Mouse (Mus musculus): Measurements from ENCODE around the gene Sf3a3. TPM values are rescaled to one million over a fixed set of nuclear protein-coding genes. Genes with fewer than 3 reads are reported as not detected.

The Sf3a3 gene
- polyA plus RNA-seq, 1 experiment from 2014 or later, result 109 TPM

DNA sequence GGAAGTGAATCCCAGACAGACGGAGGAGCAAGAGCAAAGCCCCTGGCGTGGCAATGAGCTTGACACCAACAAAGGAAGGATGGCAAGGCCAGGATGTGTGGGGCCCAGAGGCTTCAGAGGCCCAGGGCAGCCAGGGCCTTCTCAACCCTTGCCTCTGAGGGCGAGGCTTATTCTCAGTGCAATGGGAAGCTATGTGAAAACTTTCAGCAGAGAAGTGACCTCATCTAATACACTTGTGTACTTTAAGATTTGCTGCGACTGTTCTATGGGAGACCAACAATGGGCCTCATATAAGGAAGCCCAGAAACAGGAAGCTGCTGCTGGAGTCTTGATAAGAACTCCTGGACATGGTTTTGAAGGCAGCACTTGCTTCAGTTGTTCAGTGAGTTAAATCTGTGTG, 57.5 kb downstream of the Sf3a3 start:
- no peaks in the 10 kb centered on the region for H3K36me3 ChIP-seq (ENCODE audit: control insufficient read depth, insufficient read depth, low read length)
- peak overlapping the region; percentile 66 for H3K27ac ChIP-seq (ENCODE audit: low read depth, low read length)
- H3K4me3 ChIP-seq (ENCODE audit: low read depth, low read length), result no peak overlapping the region
- no peaks in the 10 kb centered on the region for H3K9me3 ChIP-seq (replicated peaks; ENCODE audit: control insufficient read depth, low read length)
- no peak overlapping the region for H3K4me2 ChIP-seq
- peaks cover 9% of the 10 kb centered on the region for H3K4me1 ChIP-seq (ENCODE audit: control insufficient read depth, insufficient read depth, low read length)
- no peak overlapping the region for H3K9ac ChIP-seq (ENCODE audit: low read depth, low read length)
- peak; percentile 68 for ATAC-seq (replicated peaks; ENCODE audit: insufficient number of reproducible peaks, low FRiP score, low TSS enrichment)
- WGBS (ENCODE audit: insufficient replicate concordance), result 51% methylated on average over 4 of the region's 4 CpGs
- no peaks in the 10 kb centered on the region for H3K27me3 ChIP-seq (ENCODE audit: control insufficient read depth, insufficient read depth, low read length)

DNA sequence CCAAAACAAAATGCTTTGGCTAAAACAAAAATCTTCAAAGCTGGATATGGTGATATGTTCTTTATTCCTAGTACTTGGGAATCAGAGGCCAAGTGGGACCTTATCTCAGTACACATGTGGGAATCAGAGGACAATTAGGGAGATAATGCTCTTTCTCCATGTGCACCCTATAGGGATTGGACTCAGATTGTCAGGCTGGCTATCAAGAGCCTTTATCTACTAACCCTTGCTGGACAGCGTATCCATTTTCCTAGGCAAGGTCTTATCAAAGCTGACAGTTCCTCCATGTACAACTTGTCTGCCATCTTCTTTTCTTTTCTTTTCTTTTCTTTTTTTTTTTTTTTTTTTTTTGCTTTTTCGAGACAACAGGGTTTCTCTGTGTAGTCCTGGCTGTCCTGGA, 58.9 kb downstream of the Sf3a3 start:
- Histone ChIP-seq H3K9me3 (replicated peaks; ENCODE audit: control insufficient read depth, low read length) (no peaks in the 10 kb centered on the region), H3K9ac (ENCODE audit: low read depth, low read length) (no peak overlapping the region), H3K27me3 (ENCODE audit: control insufficient read depth, insufficient read depth, low read length) (no peaks in the 10 kb centered on the region), H3K4me3 (ENCODE audit: low read depth, low read length) (no peak overlapping the region), H3K4me1 (ENCODE audit: control insufficient read depth, insufficient read depth, low read length) (peaks cover 9% of the 10 kb centered on the region), H3K36me3 (ENCODE audit: control insufficient read depth, insufficient read depth, low read length) (no peaks in the 10 kb centered on the region), H3K27ac (ENCODE audit: low read depth, low read length) (no peak overlapping the region), H3K4me2 (no peak overlapping the region)
- no peak for ATAC-seq (replicated peaks; ENCODE audit: insufficient number of reproducible peaks, low FRiP score, low TSS enrichment)
- 47% methylated on average over 2 of the region's 2 CpGs for WGBS (ENCODE audit: insufficient replicate concordance)

DNA sequence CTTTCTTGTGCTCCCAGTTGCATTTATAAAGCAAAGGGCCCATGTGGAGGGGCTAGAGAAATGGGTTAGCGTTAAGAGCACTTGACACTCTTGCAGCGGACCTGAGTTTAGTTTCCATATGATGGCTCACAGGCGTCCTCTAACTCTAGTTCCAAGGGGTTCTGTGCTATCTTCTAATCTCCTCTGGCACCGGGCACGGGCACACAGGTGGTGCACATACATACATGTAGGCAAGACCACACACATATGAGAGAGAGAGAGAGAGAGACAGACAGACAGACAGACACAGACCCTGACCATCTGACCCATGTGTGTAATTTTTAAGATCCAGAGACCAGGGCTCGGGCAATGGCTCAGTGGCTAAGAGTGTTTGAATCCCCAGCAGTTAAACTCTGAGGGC, 59.4 kb downstream of the Sf3a3 start:
- Histone ChIP-seq H3K27ac (ENCODE audit: low read depth, low read length) (0 out of 2 replicates have a peak overlapping the region, but pooled peaks have one; percentile 4), H3K36me3 (ENCODE audit: control insufficient read depth, insufficient read depth, low read length) (no peaks in the 10 kb centered on the region), H3K27me3 (ENCODE audit: control insufficient read depth, insufficient read depth, low read length) (no peaks in the 10 kb centered on the region), H3K4me2 (no peak overlapping the region), H3K9me3 (replicated peaks; ENCODE audit: control insufficient read depth, low read length) (no peaks in the 10 kb centered on the region), H3K4me3 (ENCODE audit: low read depth, low read length) (no peak overlapping the region), H3K4me1 (ENCODE audit: control insufficient read depth, insufficient read depth, low read length) (peaks cover 9% of the 10 kb centered on the region), H3K9ac (ENCODE audit: low read depth, low read length) (no peak overlapping the region)
- ATAC-seq (replicated peaks; ENCODE audit: insufficient number of reproducible peaks, low FRiP score, low TSS enrichment), result no peak
- WGBS (ENCODE audit: insufficient replicate concordance), result 86% methylated on average over 6 of the region's 6 CpGs

DNA sequence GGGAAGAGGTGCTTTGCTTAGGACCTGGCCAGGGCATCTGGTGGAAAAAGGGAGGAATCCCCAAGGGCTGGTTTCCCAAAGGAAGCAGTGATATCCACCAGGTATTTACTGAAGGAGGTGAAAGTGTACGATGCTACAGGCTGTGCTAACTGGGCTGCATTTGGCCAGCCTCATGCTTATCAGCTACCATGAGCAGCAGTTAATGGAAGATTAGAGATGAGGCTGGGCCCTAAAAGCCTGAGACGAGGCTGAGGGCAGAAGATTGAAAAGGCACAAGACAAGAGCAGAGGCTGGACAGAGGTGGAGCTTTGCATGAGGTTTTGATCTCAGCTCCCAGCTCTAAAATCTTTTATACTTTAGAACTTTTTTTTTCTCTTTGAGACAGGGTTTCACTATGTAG, 59.9 kb downstream of the Sf3a3 start:
- H3K9ac ChIP-seq (ENCODE audit: low read depth, low read length), result no peak overlapping the region
- peaks cover 9% of the 10 kb centered on the region for H3K4me1 ChIP-seq (ENCODE audit: control insufficient read depth, insufficient read depth, low read length)
- H3K36me3 ChIP-seq (ENCODE audit: control insufficient read depth, insufficient read depth, low read length), result no peaks in the 10 kb centered on the region
- H3K27ac ChIP-seq (ENCODE audit: low read depth, low read length), result 0 out of 2 replicates have a peak overlapping the region, but pooled peaks have one; percentile 4
- H3K4me2 ChIP-seq, result no peak overlapping the region
- 14% methylated on average over 2 of the region's 2 CpGs for WGBS (ENCODE audit: insufficient replicate concordance)
- no peak overlapping the region for H3K4me3 ChIP-seq (ENCODE audit: low read depth, low read length)
- no peaks in the 10 kb centered on the region for H3K27me3 ChIP-seq (ENCODE audit: control insufficient read depth, insufficient read depth, low read length)
- no peaks in the 10 kb centered on the region for H3K9me3 ChIP-seq (replicated peaks; ENCODE audit: control insufficient read depth, low read length)
- no peak; the same call in 1 of the 2 replicates for ATAC-seq (replicated peaks; ENCODE audit: insufficient number of reproducible peaks, low FRiP score, low TSS enrichment)

DNA sequence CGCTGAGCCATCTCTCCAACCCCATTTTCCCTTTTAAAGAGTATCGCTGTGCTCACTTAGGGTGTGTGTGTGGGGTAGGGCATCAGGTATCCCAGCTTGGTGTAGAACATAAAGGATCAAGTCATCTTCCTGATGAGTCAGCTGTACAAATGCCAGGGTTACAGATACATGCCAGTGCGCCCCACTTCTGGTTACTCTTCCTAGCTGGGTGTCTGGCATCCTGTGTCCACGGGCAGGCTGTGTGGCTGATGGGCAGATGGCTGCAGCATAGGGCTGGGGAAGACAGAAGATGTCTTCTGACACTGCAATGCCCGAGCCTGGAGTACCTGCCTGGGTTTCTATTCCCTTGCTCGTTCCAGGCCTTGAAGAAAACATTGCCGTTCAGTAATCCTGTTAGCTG, 66.8 kb downstream of the Sf3a3 start:
- H3K36me3 ChIP-seq (ENCODE audit: control insufficient read depth, insufficient read depth, low read length), result peaks cover 8% of the 10 kb centered on the region; the same call in 1 of the 2 replicates

More for the DNA sequence above, 66.8 kb downstream of the Sf3a3 start:
- H3K4me1 ChIP-seq (ENCODE audit: control insufficient read depth, insufficient read depth, low read length), result no peaks in the 10 kb centered on the region
- no peak overlapping the region for H3K27ac ChIP-seq (ENCODE audit: low read depth, low read length)
- ATAC-seq (replicated peaks; ENCODE audit: insufficient number of reproducible peaks, low FRiP score, low TSS enrichment), result no peak
- no peaks in the 10 kb centered on the region for H3K9me3 ChIP-seq (replicated peaks; ENCODE audit: control insufficient read depth, low read length)
- H3K27me3 ChIP-seq (ENCODE audit: control insufficient read depth, insufficient read depth, low read length), result no peaks in the 10 kb centered on the region
- no peak overlapping the region for H3K4me2 ChIP-seq
- H3K9ac ChIP-seq (ENCODE audit: low read depth, low read length), result no peak overlapping the region
- no peak overlapping the region for H3K4me3 ChIP-seq (ENCODE audit: low read depth, low read length)
- 91% methylated on average over 7 of the region's 7 CpGs for WGBS (ENCODE audit: insufficient replicate concordance)

MicroRNAs within 50 kb of the gene (microRNA counts, 519-probe panel; counts per million panel counts)
- microRNA mmu-miR-697 (32.2 counts per million), microRNA mmu-miR-698 (32.2 counts per million)

Small RNA genes within 50 kb of the gene (microRNA-seq; reads per million reads assigned to microRNA genes)
- gene Gm24721 (ENCODE audit: borderline number of aligned reads) (not detected), gene Mir697 (ENCODE audit: borderline number of aligned reads) (not detected), gene Mir698 (ENCODE audit: borderline number of aligned reads) (not detected)

Other genes starting within 250 kb of the Sf3a3 start
- not detected in 2 replicates for gene 3100002H09Rik, start 104.0 kb upstream of the Sf3a3 start, polyA plus RNA-seq (2014; fragmentation: Nextera tagmentation; extraction: Ambion mirVana)
- gene Pou3f1, start 58.0 kb upstream of the Sf3a3 start, polyA plus RNA-seq (2014; fragmentation: Nextera tagmentation; extraction: Ambion mirVana), result 0.21 and 0.24 TPM in 2 replicates
- 57.1 and 60.7 TPM in 2 replicates for gene Utp11, start 21.2 kb upstream of the Sf3a3 start, polyA plus RNA-seq (2014; fragmentation: Nextera tagmentation; extraction: Ambion mirVana)
- gene Fhl3, start 14.1 kb upstream of the Sf3a3 start, polyA plus RNA-seq (2014; fragmentation: Nextera tagmentation; extraction: Ambion mirVana), result 6.3 and 6.4 TPM in 2 replicates
- 18.5 and 19.2 TPM in 2 replicates for gene Inpp5b, start 27.1 kb downstream of the Sf3a3 start, polyA plus RNA-seq (2014; fragmentation: Nextera tagmentation; extraction: Ambion mirVana)
- gene Mtf1, start 87.3 kb downstream of the Sf3a3 start, polyA plus RNA-seq (2014; fragmentation: Nextera tagmentation; extraction: Ambion mirVana), result 11.0 and 13.5 TPM in 2 replicates
- gene Yrdc, start 135.9 kb downstream of the Sf3a3 start, polyA plus RNA-seq (2014; fragmentation: Nextera tagmentation; extraction: Ambion mirVana), result 25.4 and 28.0 TPM in 2 replicates
- gene 1110065P20Rik, start 136.4 kb downstream of the Sf3a3 start, polyA plus RNA-seq (2014; fragmentation: Nextera tagmentation; extraction: Ambion mirVana), result 41.4 and 46.3 TPM in 2 replicates
- 0.13 and 0.21 TPM in 2 replicates for gene Maneal, start 147.4 kb downstream of the Sf3a3 start, polyA plus RNA-seq (2014; fragmentation: Nextera tagmentation; extraction: Ambion mirVana)
- gene Epha10, start 166.1 kb downstream of the Sf3a3 start, polyA plus RNA-seq (2014; fragmentation: Nextera tagmentation; extraction: Ambion mirVana), result not detected in 2 replicates
- gene 9930104L06Rik, start 222.3 kb downstream of the Sf3a3 start, polyA plus RNA-seq (2014; fragmentation: Nextera tagmentation; extraction: Ambion mirVana), result 3.2 and 5.4 TPM in 2 replicates
- 131 and 136 TPM in 2 replicates for gene Cdca8, start 224.5 kb downstream of the Sf3a3 start, polyA plus RNA-seq (2014; fragmentation: Nextera tagmentation; extraction: Ambion mirVana)